Mouse (Mus musculus) small intestine, adult 2 months (tissue): ENCODE measurements around the gene Rad51b.

Source experiments
- CTCF ChIP-seq: fragments of 200-500 bp; IDR thresholded peaks from 2 replicates; pipeline ENCODE4 v1.5.1; 2012; ENCODE audit warnings: low read depth, mild to moderate bottlenecking, control low read depth, inconsistent platforms, low read length, moderate library complexity, mixed read lengths; ENCODE audit not compliant: insufficient replicate concordance, insufficient read length; ENCODE audit errors: extremely low read depth
- POLR2A ChIP-seq: fragments of 200-500 bp; IDR thresholded peaks from 2 replicates; pipeline ENCODE4 v1.6.1; 2012; ENCODE audit warnings: low read depth, mild to moderate bottlenecking, control low read depth, inconsistent platforms, low read length, moderate library complexity

- TF ChIP-seq CTCF (no peak), POLR2A (no peak)
Observed at GRCm38 (mm10) chr12:79429507-79430291, 132.6 kb downstream of the Rad51b start.
